ENCODE assay signal across 11 mouse cellular contexts in the genomic region with DNA sequence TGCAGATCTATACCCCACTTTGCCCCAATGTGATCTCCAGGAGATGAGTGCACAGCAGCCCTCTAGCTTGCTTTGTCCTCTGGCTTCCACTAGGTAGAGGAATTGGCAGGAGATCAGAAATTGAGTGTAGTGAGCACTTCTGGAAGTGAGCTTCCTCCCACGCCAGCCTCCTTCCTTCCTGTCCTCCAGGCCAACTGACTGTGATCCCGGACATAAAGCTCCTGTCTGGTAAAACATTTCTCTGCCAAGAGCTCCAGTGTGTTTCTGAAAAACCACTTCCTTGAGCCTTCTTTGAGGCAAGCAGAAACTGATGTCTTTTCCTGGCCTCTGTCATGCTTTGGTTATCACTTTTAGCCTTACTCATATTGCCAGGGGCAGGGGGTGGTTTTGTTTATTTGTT.
A peak's percentile ranks its signal among the peaks of the same experiment; 100 is the strongest.
DNase-seq lines count a peak whose midpoint lies in the region; TF ChIP-seq lines count a peak whose summit lies in the region.
"Had no signal": no experiment of that assay in that cellular context is flagged by ENCODE, and none has a peak within 500 bp of the region (broad histone marks: within the 10 kb centered on the region; RNA-seq: fewer than 3 reads in every experiment).

No protein-coding gene starts in this region.

- no peaks in the 10 kb centered on the region for H3K9me3 ChIP-seq in embryonic facial prominence, embryonic 10.5 days
- H3K9me3 ChIP-seq: liver, embryonic 12.5 days had no signal

- H3K4me1 ChIP-seq in heart, adult 2 months (ENCODE audit: control insufficient read depth, insufficient read depth, low read length) = peaks cover 5% of the 10 kb centered on the region
- peaks cover 28% of the 10 kb centered on the region for H3K4me1 ChIP-seq in embryonic facial prominence, embryonic 10.5 days

- H3K79me2 ChIP-seq in heart, adult 2 months (replicated peaks; ENCODE audit: control insufficient read depth, insufficient read depth, low read length) = no peaks in the 10 kb centered on the region

- H3K27ac ChIP-seq in heart, adult 2 months = peak overlapping the region; percentile 32; the same call in 1 of the 2 replicates
- no peak overlapping the region for H3K27ac ChIP-seq in embryonic facial prominence, embryonic 10.5 days (replicated peaks)
- H3K27ac ChIP-seq: liver, embryonic 12.5 days had no signal

- intact Hi-C loops in heart, adult 2 months (cut with DNase I) = no loop called here

- WGBS in heart, adult 2 months = 9% methylated on average over 2 of the region's 2 CpGs
- WGBS in embryonic facial prominence, embryonic 10.5 days = 75% methylated on average over 2 of the region's 2 CpGs

- 0 out of 2 replicates have a peak, but pooled peaks have one; percentile 40 for TF ChIP-seq EP300 in heart, adult 2 months (IDR thresholded peaks at IDR 0.05; ENCODE audit: insufficient read depth, low read depth, low read length)

- no peaks in the 10 kb centered on the region for H3K27me3 ChIP-seq in heart, adult 2 months (ENCODE audit: control insufficient read depth, insufficient read depth, low read length)
- H3K27me3 ChIP-seq in embryonic facial prominence, embryonic 10.5 days (replicated peaks; ENCODE audit: low read depth, poor library complexity, severe bottlenecking) = no peaks in the 10 kb centered on the region
- H3K27me3 ChIP-seq: liver, embryonic 12.5 days had no signal

- DNase-seq in adrenal gland, adult (ENCODE audit: inconsistent age in 2 of 2, low spot score in 1 of 2) = peak; percentile 23 to 58
- no peak for DNase-seq in adrenal gland, postnatal 4 days (ENCODE audit: low spot score in 2 of 2)
- DNase-seq in heart, adult 2 months = peak; percentile 34 to 50
- DNase-seq in heart, postnatal 4 days = peak; percentile 56
- DNase-seq in kidney, postnatal 4 days = peak; percentile 37 to 57
- no peak for DNase-seq in embryonic facial prominence, embryonic 10.5 days (ENCODE audit: low spot score)
- no peak for DNase-seq in ovary, postnatal 14 days (ENCODE audit: low spot score)
- DNase-seq in B cell, adult 2 months = no peak
- DNase-seq: cerebellum, postnatal 25 days; midbrain, embryonic 14.5 days had no signal

- peaks cover 2% of the 10 kb centered on the region; the same call in 1 of the 2 replicates for H3K36me3 ChIP-seq in heart, adult 2 months (ENCODE audit: control insufficient read depth, insufficient read depth, low read length)
- no peaks in the 10 kb centered on the region for H3K36me3 ChIP-seq in embryonic facial prominence, embryonic 10.5 days (replicated peaks)
- H3K36me3 ChIP-seq: liver, embryonic 12.5 days had no signal

- TF ChIP-seq CTCF in heart, adult 2 months (IDR thresholded peaks at IDR 0.05) = peak; percentile 31

- H3K9ac ChIP-seq in heart, adult 2 months (ENCODE audit: low read depth, low read length) = no peak overlapping the region
- H3K9ac ChIP-seq: liver, embryonic 12.5 days had no signal

- no peak for TF ChIP-seq POLR2A in heart, adult 2 months (IDR thresholded peaks at IDR 0.05; ENCODE audit: insufficient read depth, low read depth, low read length)

- H3K4me3 ChIP-seq in heart, adult 2 months = no peak overlapping the region
- no peak overlapping the region for H3K4me3 ChIP-seq in embryonic facial prominence, embryonic 10.5 days
- H3K4me3 ChIP-seq: liver, embryonic 12.5 days had no signal

Comparison
In these comparisons a context has a peak if more than half of its experiments do, and no peak if none do; other contexts are left out.
1. DNase-seq: peak in adrenal gland, adult (2 of 2), heart, adult 2 months (2 of 2), heart, postnatal 4 days (single experiment) and kidney, postnatal 4 days (2 of 2); none in adrenal gland, postnatal 4 days (0 of 2), embryonic facial prominence, embryonic 10.5 days (single experiment), ovary, postnatal 14 days (single experiment) and B cell, adult 2 months (0 of 2).